Mouse (Mus musculus): ENCODE results near the gene Tmbim7.

GRCm38 (mm10) chr5:3632285-3632684, 18.7 kb upstream of the Tmbim7 start:
- TF ChIP-seq CTCF (IDR thresholded peaks at IDR 0.05; ENCODE audit: control insufficient read depth, insufficient read depth, insufficient read length), result no peak
- TF ChIP-seq MAX (IDR thresholded peaks at IDR 0.05), result no peak
- no peak for TF ChIP-seq MYOD1 (IDR thresholded peaks at IDR 0.05; ENCODE audit: control insufficient read depth, insufficient read length, low read depth)
